Mouse (Mus musculus): ENCODE results near the gene Sec24b. TPM values are rescaled to one million over a fixed set of nuclear protein-coding genes. Genes with fewer than 3 reads are reported as not detected.

The Sec24b gene
- total and polyA plus RNA-seq, 2 experiments from 2014 or later: 12.9 to 22.7 TPM

- no peak overlapping the region for H3K27ac ChIP-seq (ENCODE audit: low read depth)
- no peak for DNase-seq (ENCODE audit: low spot score)
- WGBS: 61% methylated on average over 9 of the region's 9 CpGs
- no peaks in the 10 kb centered on the region for H3K4me1 ChIP-seq (ENCODE audit: control insufficient read depth, insufficient read depth)
- H3K36me3 ChIP-seq (replicated peaks; ENCODE audit: control insufficient read depth, insufficient read depth, low read length): no peaks in the 10 kb centered on the region
- no peak for ATAC-seq (ENCODE audit: insufficient read depth, low read depth)
- H3K9ac ChIP-seq (replicated peaks; ENCODE audit: low read depth, low read length): no peak overlapping the region
- H3K4me3 ChIP-seq (ENCODE audit: low read depth, low read length): no peak overlapping the region
- H3K4me2 ChIP-seq (ENCODE audit: low read depth, low read length): no peak overlapping the region
- TF ChIP-seq EP300 (IDR thresholded peaks at IDR 0.05; ENCODE audit: low read depth): no peak
- no peak for TF ChIP-seq CTCF (IDR thresholded peaks at IDR 0.05; ENCODE audit: low read depth)
- no peaks in the 10 kb centered on the region for H3K27me3 ChIP-seq (ENCODE audit: control insufficient read depth, insufficient read depth, low read length)
- 0 out of 2 replicates have a peak, but pooled peaks cover under 1% of the 10 kb centered on the region for H3K9me3 ChIP-seq (replicated peaks; ENCODE audit: control insufficient read depth, low read length)
These were observed 29.1 kb upstream of the Sec24b start for GRCm38 (mm10) chr3:130090460-130090859.

DNA sequence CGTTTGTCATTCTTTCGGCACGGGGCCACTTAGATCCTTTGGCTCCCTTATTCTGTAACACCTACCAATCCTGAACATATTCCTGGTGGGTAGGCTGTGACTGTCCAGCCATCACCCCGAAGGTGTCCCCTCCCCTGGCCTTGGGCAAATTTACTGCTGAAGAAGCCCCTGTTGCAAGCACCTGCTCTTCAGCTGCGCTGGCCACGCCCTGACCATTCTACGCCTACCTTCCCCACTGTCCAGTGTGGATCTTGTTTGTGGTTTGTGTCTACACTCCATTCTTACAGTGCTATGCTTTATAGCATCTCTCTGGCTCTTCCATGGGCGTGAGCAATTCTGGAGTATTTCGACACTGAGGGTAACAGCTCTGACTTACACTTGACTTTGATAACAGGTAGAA, 27.3 kb upstream of the Sec24b start:
- Histone ChIP-seq H3K27me3 (ENCODE audit: control insufficient read depth, insufficient read depth, low read length) (no peaks in the 10 kb centered on the region), H3K27ac (ENCODE audit: low read depth) (no peak overlapping the region), H3K4me2 (ENCODE audit: low read depth, low read length) (no peak overlapping the region), H3K36me3 (replicated peaks; ENCODE audit: control insufficient read depth, insufficient read depth, low read length) (no peaks in the 10 kb centered on the region), H3K9me3 (replicated peaks; ENCODE audit: control insufficient read depth, low read length) (0 out of 2 replicates have a peak, but pooled peaks cover 7% of the 10 kb centered on the region), H3K9ac (replicated peaks; ENCODE audit: low read depth, low read length) (no peak overlapping the region), H3K4me1 (ENCODE audit: control insufficient read depth, insufficient read depth) (no peaks in the 10 kb centered on the region), H3K4me3 (ENCODE audit: low read depth, low read length) (no peak overlapping the region)
- 87% methylated on average over 9 of the region's 9 CpGs for WGBS
- DNase-seq (ENCODE audit: low spot score): no peak
- no peak for ATAC-seq (ENCODE audit: insufficient read depth, low read depth)
- no peak for TF ChIP-seq CTCF (IDR thresholded peaks at IDR 0.05; ENCODE audit: low read depth)
- TF ChIP-seq EP300 (IDR thresholded peaks at IDR 0.05; ENCODE audit: low read depth): no peak

- H3K9ac ChIP-seq (replicated peaks; ENCODE audit: low read depth, low read length): no peak overlapping the region
- DNase-seq (ENCODE audit: low spot score) (no peak), ATAC-seq (ENCODE audit: insufficient read depth, low read depth) (no peak)
- 78% methylated on average over 9 of the region's 9 CpGs for WGBS
- no peaks in the 10 kb centered on the region for H3K27me3 ChIP-seq (ENCODE audit: control insufficient read depth, insufficient read depth, low read length)
- H3K9me3 ChIP-seq (replicated peaks; ENCODE audit: control insufficient read depth, low read length): 0 out of 2 replicates have a peak, but pooled peaks cover 7% of the 10 kb centered on the region
- no peak overlapping the region for H3K27ac ChIP-seq (ENCODE audit: low read depth)
- H3K4me3 ChIP-seq (ENCODE audit: low read depth, low read length): no peak overlapping the region
- H3K4me2 ChIP-seq (ENCODE audit: low read depth, low read length): no peak overlapping the region
- no peaks in the 10 kb centered on the region for H3K36me3 ChIP-seq (replicated peaks; ENCODE audit: control insufficient read depth, insufficient read depth, low read length)
- TF ChIP-seq EP300 (IDR thresholded peaks at IDR 0.05; ENCODE audit: low read depth): no peak
- TF ChIP-seq CTCF (IDR thresholded peaks at IDR 0.05; ENCODE audit: low read depth): no peak
- no peaks in the 10 kb centered on the region for H3K4me1 ChIP-seq (ENCODE audit: control insufficient read depth, insufficient read depth)
These were observed 26.1 kb upstream of the Sec24b start for GRCm38 (mm10) chr3:130087466-130087865.

- H3K4me1 ChIP-seq (ENCODE audit: control insufficient read depth, insufficient read depth): no peaks in the 10 kb centered on the region
- no peak overlapping the region for H3K9ac ChIP-seq (replicated peaks; ENCODE audit: low read depth, low read length)
- H3K36me3 ChIP-seq (replicated peaks; ENCODE audit: control insufficient read depth, insufficient read depth, low read length): no peaks in the 10 kb centered on the region
- no peak; the same call in 1 of the 2 replicates for ATAC-seq (ENCODE audit: insufficient read depth, low read depth)
- 0 out of 2 replicates have a peak, but pooled peaks cover 7% of the 10 kb centered on the region for H3K9me3 ChIP-seq (replicated peaks; ENCODE audit: control insufficient read depth, low read length)
- TF ChIP-seq EP300 (IDR thresholded peaks at IDR 0.05; ENCODE audit: low read depth) (no peak), CTCF (IDR thresholded peaks at IDR 0.05; ENCODE audit: low read depth) (no peak)
- no peak overlapping the region for H3K4me3 ChIP-seq (ENCODE audit: low read depth, low read length)
- 61% methylated on average over 13 of the region's 13 CpGs for WGBS
- no peaks in the 10 kb centered on the region for H3K27me3 ChIP-seq (ENCODE audit: control insufficient read depth, insufficient read depth, low read length)
- peak; percentile 26 for DNase-seq (ENCODE audit: low spot score)
- H3K4me2 ChIP-seq (ENCODE audit: low read depth, low read length): 0 out of 2 replicates have a peak overlapping the region, but pooled peaks have one; percentile 3
- no peak overlapping the region for H3K27ac ChIP-seq (ENCODE audit: low read depth)
These were observed 25.2 kb upstream of the Sec24b start for GRCm38 (mm10) chr3:130086372-130087080.

GRCm38 (mm10) chr3:130083312-130083711, 22.0 kb upstream of the Sec24b start:
- TF ChIP-seq CTCF (IDR thresholded peaks at IDR 0.05; ENCODE audit: low read depth) (no peak), EP300 (IDR thresholded peaks at IDR 0.05; ENCODE audit: low read depth) (no peak)
- Histone ChIP-seq H3K27me3 (ENCODE audit: control insufficient read depth, insufficient read depth, low read length) (no peaks in the 10 kb centered on the region), H3K36me3 (replicated peaks; ENCODE audit: control insufficient read depth, insufficient read depth, low read length) (no peaks in the 10 kb centered on the region), H3K27ac (ENCODE audit: low read depth) (no peak overlapping the region), H3K4me3 (ENCODE audit: low read depth, low read length) (no peak overlapping the region), H3K9ac (replicated peaks; ENCODE audit: low read depth, low read length) (no peak overlapping the region), H3K9me3 (replicated peaks; ENCODE audit: control insufficient read depth, low read length) (0 out of 2 replicates have a peak, but pooled peaks cover 7% of the 10 kb centered on the region), H3K4me2 (ENCODE audit: low read depth, low read length) (no peak overlapping the region), H3K4me1 (ENCODE audit: control insufficient read depth, insufficient read depth) (no peaks in the 10 kb centered on the region)
- no peak for DNase-seq (ENCODE audit: low spot score)
- no peak for ATAC-seq (ENCODE audit: insufficient read depth, low read depth)
- WGBS: 41% methylated on average over 2 of the region's 2 CpGs
